Mouse (Mus musculus) T-helper 2 cell (primary cell): ENCODE results near the gene Haus3.

Source experiments
- in situ Hi-C: fragments of 300-600 bp; cut with MboI, MseI; formaldehyde crosslinking; loops from one replicate; pipeline ENCODE4 v1.15.1; 2025; ENCODE audit warnings: high pct_unique_total_duplicates

The Haus3 gene

DNA sequence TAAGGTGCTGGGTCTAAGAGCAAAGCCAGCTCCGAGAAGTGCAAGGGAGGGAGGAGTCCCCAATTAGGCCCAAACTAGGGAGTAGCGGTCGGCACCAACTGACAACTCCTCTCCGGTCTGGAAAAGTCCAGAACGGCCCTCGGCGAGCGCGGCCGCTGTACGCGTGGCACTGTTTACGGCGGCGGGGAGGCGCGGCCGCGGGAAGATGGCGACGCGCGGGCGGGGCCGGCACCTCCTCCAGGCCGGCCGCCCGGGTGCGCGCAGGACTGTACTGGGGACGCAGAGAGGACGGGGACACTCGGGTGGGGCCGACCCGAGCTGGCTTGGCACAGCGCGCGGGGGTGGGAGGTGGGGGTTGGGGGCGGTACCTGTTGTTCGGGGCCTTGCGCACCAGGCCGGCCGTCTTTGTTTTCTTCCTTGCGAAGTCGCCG lies 17.6 kb upstream of the Haus3 start:
- in situ Hi-C loops: no loop called here

GRCm38 (mm10) chr5:34186391-34186790 lies 17.1 kb upstream of the Haus3 start:
- in situ Hi-C loops: no loop called here

- in situ Hi-C loops: no loop called here
These were observed 16.5 kb upstream of the Haus3 start for GRCm38 (mm10) chr5:34185791-34186190.

DNA sequence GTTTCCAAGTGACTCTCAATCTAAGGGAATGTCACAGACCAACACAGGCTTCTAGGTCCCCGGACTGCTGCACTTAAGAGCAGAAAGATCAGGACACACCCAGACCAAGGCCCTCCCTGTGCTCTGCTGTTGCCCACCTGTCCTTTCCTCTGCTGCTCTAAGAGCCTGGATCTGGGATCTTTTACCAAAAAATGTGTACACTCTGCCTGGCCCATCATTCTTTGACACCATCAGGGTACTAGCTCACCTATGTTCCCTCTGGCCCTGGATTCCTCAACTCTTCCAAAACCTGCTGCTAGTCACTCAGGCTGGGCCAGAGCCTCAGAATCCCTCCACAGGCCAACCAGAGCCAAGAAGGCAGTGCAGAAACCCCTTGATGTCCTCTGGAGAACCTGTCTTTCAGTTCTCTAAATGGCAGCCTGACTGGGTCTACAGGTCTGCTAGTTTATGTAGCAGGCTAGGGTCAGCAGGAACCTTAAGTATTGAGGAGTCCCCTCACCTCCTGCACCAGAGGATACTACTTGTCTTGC lies 15.8 kb upstream of the Haus3 start:
- in situ Hi-C loops: no loop called here

DNA sequence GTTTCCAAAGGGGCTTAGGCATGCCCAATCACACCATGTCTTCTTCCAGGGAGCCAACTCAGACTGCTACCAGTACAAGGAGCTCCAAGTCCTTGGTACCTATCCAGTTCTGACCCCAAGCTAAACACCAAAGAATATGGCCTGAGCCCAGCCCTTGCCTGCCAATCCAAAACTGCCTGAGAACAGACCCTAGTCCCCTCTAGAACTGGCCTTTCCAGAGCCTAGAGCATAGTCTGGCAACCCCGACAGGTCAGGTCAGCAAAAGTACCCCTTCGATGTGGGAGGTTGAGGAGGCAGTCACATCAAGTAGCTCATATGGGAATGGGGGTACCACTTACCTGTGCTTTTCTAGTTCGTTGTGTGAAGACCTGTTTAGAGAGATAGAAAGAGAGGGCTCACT lies 14.6 kb upstream of the Haus3 start:
- in situ Hi-C loops: no loop called here

GRCm38 (mm10) chr5:34183156-34183880 lies 14.0 kb upstream of the Haus3 start:
- in situ Hi-C loops: no loop called here

DNA sequence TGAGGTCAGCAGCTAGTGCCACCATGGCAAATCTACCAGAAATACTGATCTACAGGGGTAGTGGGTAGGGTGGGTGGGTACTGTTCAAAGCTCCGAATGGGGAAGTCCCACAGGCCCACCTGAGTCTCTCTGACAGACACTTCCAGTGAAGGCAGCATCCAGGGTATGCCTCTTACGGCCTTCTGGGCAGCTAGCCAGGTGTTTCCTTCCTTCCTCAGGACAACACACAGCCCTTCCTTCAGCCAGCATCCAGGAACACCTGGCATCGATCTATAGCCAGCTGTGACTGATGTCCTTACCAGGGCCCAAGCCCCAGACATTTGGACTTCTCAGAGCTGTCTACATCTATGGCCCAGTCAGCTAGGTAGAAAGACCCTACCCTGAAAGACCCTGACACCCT lies 13.2 kb upstream of the Haus3 start:
- in situ Hi-C loops: no loop called here

- in situ Hi-C loops: loop anchor here (10.0 kb wide), 1 partner anchor 1313 kb away; the partner anchor contains the start of gene Depdc5
These were observed 8.5 kb upstream of the Haus3 start for GRCm38 (mm10) chr5:34177821-34178220.

DNA sequence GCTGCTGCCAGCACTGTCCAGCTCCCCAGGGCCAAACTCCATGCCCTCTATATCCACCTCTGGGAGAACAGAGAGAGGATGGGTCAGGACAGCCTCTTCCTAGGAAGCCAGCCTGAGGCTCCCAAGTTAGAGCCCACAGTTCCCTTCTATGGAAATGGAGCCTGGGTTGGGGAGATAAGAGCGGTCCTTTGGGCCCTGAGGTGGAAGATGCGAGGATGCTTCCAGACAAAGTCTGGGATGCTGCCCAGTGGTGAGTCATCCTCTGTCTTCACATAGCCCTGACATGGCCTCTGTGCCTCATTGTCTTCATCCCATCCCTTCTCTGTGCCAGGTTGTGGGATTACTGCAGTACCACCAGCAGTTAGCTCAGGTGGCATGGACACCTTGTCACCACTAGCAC lies 7.8 kb upstream of the Haus3 start:
- in situ Hi-C loops: loop anchor here (10.0 kb wide), 1 partner anchor 1312 kb away; the partner anchor contains the start of gene Depdc5

GRCm38 (mm10) chr5:34176691-34177090 lies 7.4 kb upstream of the Haus3 start:
- in situ Hi-C loops: loop anchor here (10.0 kb wide), 1 partner anchor 1312 kb away; the partner anchor contains the start of gene Depdc5

GRCm38 (mm10) chr5:34175403-34175694 lies 6.0 kb upstream of the Haus3 start:
- in situ Hi-C loops: loop anchor here (10.0 kb wide), 1 partner anchor 1311 kb away; the partner anchor contains the start of gene Depdc5

DNA sequence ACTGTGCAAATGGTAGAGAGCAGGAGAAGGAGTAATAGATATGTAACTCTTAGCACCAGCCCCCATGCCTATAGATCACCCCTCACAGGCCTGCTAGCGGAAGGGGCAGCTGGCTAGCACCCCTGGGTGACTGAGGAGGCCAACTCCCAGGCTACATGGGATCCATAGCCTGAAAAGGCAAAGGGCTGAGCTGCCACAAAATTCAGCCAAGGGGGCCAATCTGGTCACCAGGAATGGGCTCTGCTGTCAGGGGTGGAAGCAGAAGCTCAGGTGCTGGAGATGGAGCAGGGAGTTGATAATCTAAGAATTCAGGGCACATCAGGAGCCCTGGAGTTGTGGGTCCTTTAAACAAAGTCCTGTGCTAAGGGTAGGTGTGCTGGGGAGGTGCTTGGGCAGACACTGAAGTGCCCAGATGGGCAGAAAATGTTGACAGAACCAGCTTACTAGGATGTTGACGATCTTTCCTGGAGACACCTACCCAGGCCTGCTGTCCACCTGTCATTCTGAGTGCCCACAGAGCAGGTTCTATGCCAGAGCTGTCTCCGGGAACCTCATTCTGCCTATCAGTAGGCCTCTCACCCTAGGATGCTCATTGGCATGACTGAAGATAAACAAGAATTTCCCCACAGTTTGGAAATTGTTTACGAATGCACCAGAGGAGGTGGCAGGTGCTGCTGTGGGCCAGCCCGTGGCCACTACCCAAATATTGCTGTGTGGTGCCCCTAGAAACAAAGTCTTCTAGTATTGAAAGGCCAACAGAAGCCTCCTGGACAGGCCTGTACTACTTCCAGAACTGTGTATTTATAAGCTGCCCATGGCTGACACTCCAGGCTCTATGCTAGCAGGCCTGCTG lies 5.4 kb upstream of the Haus3 start:
- in situ Hi-C loops: loop anchor here (10.0 kb wide), 1 partner anchor 1310 kb away; the partner anchor contains the start of gene Depdc5

- in situ Hi-C loops: loop anchor here (10.0 kb wide), 1 partner anchor 1309 kb away; the partner anchor contains the start of gene Depdc5
These were observed 4.7 kb upstream of the Haus3 start for GRCm38 (mm10) chr5:34174021-34174420.

DNA sequence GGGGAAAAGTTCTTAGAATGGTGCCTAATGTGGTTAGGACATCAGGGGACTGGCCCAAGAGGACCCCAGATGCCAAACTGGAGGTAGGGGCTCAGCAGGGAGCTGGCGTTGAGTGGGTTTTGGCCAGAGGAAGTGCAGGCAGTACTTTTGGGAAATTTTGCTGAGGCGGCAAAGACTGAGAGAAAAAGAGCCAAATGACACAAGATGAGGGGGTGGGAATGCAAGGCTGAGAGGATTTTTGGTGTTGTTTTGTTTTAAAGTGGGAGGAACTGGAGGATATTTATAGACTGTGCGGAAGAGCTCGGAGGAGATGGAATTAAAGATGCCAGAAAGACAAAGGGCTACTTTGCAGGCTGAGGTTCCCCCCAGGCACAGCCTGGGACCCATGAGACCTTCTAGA lies 1.4 kb upstream of the Haus3 start:
- in situ Hi-C loops: loop anchor here (10.0 kb wide), 1 partner anchor 1306 kb away; the partner anchor contains the start of gene Depdc5

GRCm38 (mm10) chr5:34169954-34170353 lies 627 bp upstream of the Haus3 start:
- in situ Hi-C loops: loop anchor here (10.0 kb wide), 1 partner anchor 1305 kb away; the partner anchor contains the start of gene Depdc5

GRCm38 (mm10) chr5:34167857-34168256 lies 1.5 kb downstream of the Haus3 start:
- in situ Hi-C loops: no loop called here

DNA sequence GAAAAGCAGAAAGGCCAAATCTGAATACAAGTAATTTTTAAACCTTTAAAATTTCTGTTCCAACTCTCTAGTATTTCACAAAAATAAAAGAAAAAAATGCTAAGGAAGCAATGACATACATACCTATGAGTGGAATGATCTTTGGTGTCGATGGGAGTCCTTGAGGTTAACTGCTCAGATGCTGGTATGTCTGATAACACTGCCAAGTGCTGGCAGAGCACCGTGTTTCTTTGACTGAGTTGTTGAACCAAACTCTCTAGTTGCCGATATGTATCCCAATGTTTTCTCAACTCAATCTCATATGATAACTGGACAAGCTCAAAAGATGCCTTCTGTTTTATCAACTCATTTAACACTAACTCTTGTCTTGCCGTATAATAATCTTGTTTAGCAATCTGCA lies 3.5 kb downstream of the Haus3 start:
- in situ Hi-C loops: no loop called here

GRCm38 (mm10) chr5:34148476-34148875 lies 20.9 kb downstream of the Haus3 start:
- in situ Hi-C loops: no loop called here

- in situ Hi-C loops: no loop called here
These were observed 21.8 kb downstream of the Haus3 start for GRCm38 (mm10) chr5:34147554-34147953.

- in situ Hi-C loops: no loop called here
These were observed 29.6 kb downstream of the Haus3 start for GRCm38 (mm10) chr5:34139751-34140150.

DNA sequence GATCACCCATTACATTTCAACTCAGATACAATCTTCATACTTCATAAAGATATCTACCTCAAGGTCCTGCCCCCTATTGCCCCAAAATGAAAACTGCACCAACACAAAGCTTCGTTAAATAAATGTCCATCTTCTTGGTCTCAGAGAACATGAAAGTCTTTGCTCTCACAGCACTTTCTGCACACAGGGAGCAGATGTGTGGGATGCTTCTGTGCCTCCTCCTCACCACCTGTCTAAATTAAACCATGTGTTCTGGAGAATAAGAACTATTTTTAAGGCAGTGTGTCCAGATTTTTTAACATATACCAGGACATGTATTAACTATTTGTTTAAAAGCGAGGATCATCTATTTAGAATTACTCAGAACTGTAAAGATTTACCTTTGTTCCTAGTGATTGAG lies 36.6 kb downstream of the Haus3 start:
- in situ Hi-C loops: no loop called here

- in situ Hi-C loops: no loop called here
These were observed 45.2 kb downstream of the Haus3 start for GRCm38 (mm10) chr5:34124131-34124530.
